8 mouse cellular contexts compared by ENCODE assay signal in genomic region chrX:136245521-136246071, GRCm38 (mm10). TPM values are rescaled to one million over a fixed set of nuclear protein-coding genes. Genes with fewer than 3 reads are reported as not detected.
DNase-seq lines count a peak whose midpoint lies in the region; ATAC-seq and TF ChIP-seq lines count a peak whose summit lies in the region.

No protein-coding gene starts in this region.

- ATAC-seq in lung, postnatal 0 days: peak; percentile 59

- no peaks in the 10 kb centered on the region for H3K27me3 ChIP-seq in lung, postnatal 0 days (replicated peaks; ENCODE audit: insufficient read depth, low read length)

- no peaks in the 10 kb centered on the region for H3K4me1 ChIP-seq in lung, postnatal 0 days (ENCODE audit: insufficient read depth, low read depth, low read length)

- H3K36me3 ChIP-seq in lung, postnatal 0 days (ENCODE audit: insufficient read depth, low read length): no peaks in the 10 kb centered on the region

- H3K27ac ChIP-seq in lung, postnatal 0 days (ENCODE audit: low read length): peak overlapping the region; percentile 76

- peak overlapping the region; percentile 44 for H3K4me3 ChIP-seq in lung, postnatal 0 days (ENCODE audit: low read depth, low read length)

- no peak for TF ChIP-seq EP300 in lung, postnatal 0 days (IDR thresholded peaks at IDR 0.05)

- WGBS in lung, postnatal 0 days: 15% methylated on average over 12 of the region's 15 CpGs

- no peak for TF ChIP-seq CTCF in lung, postnatal 0 days (IDR thresholded peaks at IDR 0.05)

- H3K4me2 ChIP-seq in lung, postnatal 0 days (replicated peaks; ENCODE audit: low read depth, low read length): peak overlapping the region; percentile 54

- H3K9ac ChIP-seq in lung, postnatal 0 days (replicated peaks; ENCODE audit: low read depth): peak overlapping the region; percentile 32

- DNase-seq in urinary bladder, postnatal 25 days (ENCODE audit: low spot score): peak; percentile 11
- DNase-seq in urinary bladder, adult 18-20 months (ENCODE audit: low spot score in 2 of 2): no peak
- peak; percentile 61 to 64 for DNase-seq in cerebellum, postnatal 10 days
- DNase-seq in heart, adult 8-10 months (ENCODE audit: low spot score): peak; percentile 4
- peak; percentile 11 for DNase-seq in kidney, adult 9 months
- peak; percentile 69 for DNase-seq in lung, postnatal 0 days (ENCODE audit: low spot score)
- peak; percentile 15 for DNase-seq in right cerebral cortex, postnatal 25 days
- no peak for DNase-seq in T-cell, adult 2 months (ENCODE audit: low spot score)

- H3K9me3 ChIP-seq in lung, postnatal 0 days (ENCODE audit: low read length): no peaks in the 10 kb centered on the region

RNA-seq across cellular contexts. Expression of gene Tceal9, which starts 0.7 kb away (rescaled TPM):
- 10 to 100 TPM; 14.8 to 24.2 (median 19.7) TPM for total RNA-seq in heart, adult 8-10 months (2022)
- polyA plus RNA-seq in lung, postnatal 0 days (2015; fragmentation: Nextera tagmentation; extraction: Ambion mirVana): 721 and 732 TPM in 2 replicates

RNA-seq across cellular contexts. Expression of gene Bex3, which starts 24.5 kb away (rescaled TPM):
- total RNA-seq in heart, adult 8-10 months (2022): 10 to 100 TPM in 1 of 4 experiments, 1 to 10 TPM in 3; 3.8 to 10.3 (median 6.9) TPM
- polyA plus RNA-seq in lung, postnatal 0 days (2015; fragmentation: Nextera tagmentation; extraction: Ambion mirVana): 275 and 314 TPM in 2 replicates

RNA-seq across cellular contexts. Expression of gene Bex1, which starts 30.3 kb away (rescaled TPM):
- total RNA-seq in heart, adult 8-10 months (2022): 1 to 10 TPM; 1.7 to 5.2 (median 2.7) TPM
- 16.7 and 17.1 TPM in 2 replicates for polyA plus RNA-seq in lung, postnatal 0 days (2015; fragmentation: Nextera tagmentation; extraction: Ambion mirVana)

RNA-seq across cellular contexts. Expression of gene Tceal7, which starts 31.0 kb away (rescaled TPM):
- 1 to 10 TPM in 1 of 4 experiments, under 1 TPM in 2, not detected in 1; 0.75 to 1.0 (median 0.97) TPM for total RNA-seq in heart, adult 8-10 months (2022)
- 0.17 and 0.43 TPM in 2 replicates for polyA plus RNA-seq in lung, postnatal 0 days (2015; fragmentation: Nextera tagmentation; extraction: Ambion mirVana)

RNA-seq across cellular contexts. Expression of gene Tceal5, which starts 41.9 kb away (rescaled TPM):
- total RNA-seq in heart, adult 8-10 months (2022): not detected
- polyA plus RNA-seq in lung, postnatal 0 days (2015; fragmentation: Nextera tagmentation; extraction: Ambion mirVana): 0.97 and 1.1 TPM in 2 replicates

Comparison
In these comparisons a context has a peak if more than half of its experiments do, and no peak if none do; other contexts are left out.
1. DNase-seq: peak in urinary bladder, postnatal 25 days (single experiment), cerebellum, postnatal 10 days (2 of 2), heart, adult 8-10 months (single experiment), kidney, adult 9 months (single experiment), lung, postnatal 0 days (single experiment) and right cerebral cortex, postnatal 25 days (single experiment); none in urinary bladder, adult 18-20 months (0 of 2) and T-cell, adult 2 months (single experiment).